Mouse (Mus musculus) cerebellum, adult 2 months (tissue): ENCODE data around the gene Vwa7.

Experiments
- CTCF ChIP-seq: fragments of 200-500 bp; IDR thresholded peaks from 2 replicates; pipeline ENCODE4 v1.5.1; 2011; ENCODE audit warnings: low read depth, mild to moderate bottlenecking, control low read depth, low read length, moderate library complexity, borderline replicate concordance; ENCODE audit not compliant: insufficient read depth
- POLR2A ChIP-seq: fragments of 200-500 bp; IDR thresholded peaks from 2 replicates; pipeline ENCODE4 v1.6.1; 2011; ENCODE audit warnings: low read length, control low read depth, borderline replicate concordance; ENCODE audit not compliant: insufficient read depth

GRCm38 (mm10) chr17:34984218-34984617 is 32.2 kb upstream of the Vwa7 start:
- TF ChIP-seq CTCF (no peak), POLR2A (no peak)
